Mouse (Mus musculus) kidney, adult 2 months (tissue): ENCODE measurements around the gene Rph3a. TPM values are rescaled to one million over a fixed set of nuclear protein-coding genes. Genes with fewer than 3 reads are reported as not detected.
"Not testable (repeated sequence)": the region's sequence is repeated elsewhere in the genome, so short reads cannot be mapped to it uniquely, and the experiment has no call there.

Experiments
- DNase-seq: peaks from one replicate; pipeline ENCODE4 v3.0.0; 2021
- H3K27ac ChIP-seq: fragments of 200-500 bp; 2 replicates; pipeline ENCODE4 v1.5.1; 2012; ENCODE audit warnings: low read depth, low read length, control low read depth, inconsistent platforms; ENCODE audit not compliant: insufficient read depth
- H3K27me3 ChIP-seq: fragments of 200-500 bp; replicated peaks from 2 replicates; pipeline ENCODE4 v1.6.1; 2012; ENCODE audit warnings: mild to moderate bottlenecking, moderate library complexity, low read length, inconsistent platforms; ENCODE audit not compliant: control insufficient read depth, insufficient read depth
- H3K36me3 ChIP-seq: fragments of 200-500 bp; 2 replicates; pipeline ENCODE4 v1.6.1; 2012; ENCODE audit warnings: mild to moderate bottlenecking, moderate library complexity, low read length, inconsistent platforms; ENCODE audit not compliant: control insufficient read depth, insufficient read depth
- H3K4me1 ChIP-seq: fragments of 200-500 bp; 2 replicates; pipeline ENCODE4 v1.6.1; 2011; ENCODE audit warnings: low read length; ENCODE audit not compliant: control insufficient read depth, insufficient read depth
- H3K4me3 ChIP-seq: fragments of 200-500 bp; 2 replicates; pipeline ENCODE4 v1.5.1; 2011; ENCODE audit warnings: mild to moderate bottlenecking, low read depth, low read length, control low read depth; ENCODE audit not compliant: insufficient read depth
- CTCF ChIP-seq: fragments of 200-500 bp; conservative IDR thresholded peaks from 2 replicates; pipeline ENCODE4 v1.5.1; 2011; ENCODE audit warnings: low read depth, mild to moderate bottlenecking, control low read depth, low read length, moderate library complexity, mixed read lengths; ENCODE audit not compliant: insufficient read depth, insufficient read length
- POLR2A ChIP-seq: fragments of 200-500 bp; IDR thresholded peaks from one replicate; pipeline ENCODE4 v1.6.1; 2011; ENCODE audit warnings: low read depth, low read length, control low read depth
- WGBS: fragments of 180-500 bp; shearing (Covaris S2); methylation state at CpG from one replicate; pipeline ENCODE4 v1.1.7; 2018; 5-methylcytosine and 5-hydroxymethylcytosine counted together
- polyA plus RNA-seq: library from polyadenylated mRNA; depleted of rRNA; stranded (reverse); fragments of >200 nt; gene quantifications from 2 replicates; pipeline ENCODE4 v1.2.3, GENCODE M21; 2012

Rph3a gene
- polyA plus RNA-seq, 1 experiment, result 0.80 TPM

DNA sequence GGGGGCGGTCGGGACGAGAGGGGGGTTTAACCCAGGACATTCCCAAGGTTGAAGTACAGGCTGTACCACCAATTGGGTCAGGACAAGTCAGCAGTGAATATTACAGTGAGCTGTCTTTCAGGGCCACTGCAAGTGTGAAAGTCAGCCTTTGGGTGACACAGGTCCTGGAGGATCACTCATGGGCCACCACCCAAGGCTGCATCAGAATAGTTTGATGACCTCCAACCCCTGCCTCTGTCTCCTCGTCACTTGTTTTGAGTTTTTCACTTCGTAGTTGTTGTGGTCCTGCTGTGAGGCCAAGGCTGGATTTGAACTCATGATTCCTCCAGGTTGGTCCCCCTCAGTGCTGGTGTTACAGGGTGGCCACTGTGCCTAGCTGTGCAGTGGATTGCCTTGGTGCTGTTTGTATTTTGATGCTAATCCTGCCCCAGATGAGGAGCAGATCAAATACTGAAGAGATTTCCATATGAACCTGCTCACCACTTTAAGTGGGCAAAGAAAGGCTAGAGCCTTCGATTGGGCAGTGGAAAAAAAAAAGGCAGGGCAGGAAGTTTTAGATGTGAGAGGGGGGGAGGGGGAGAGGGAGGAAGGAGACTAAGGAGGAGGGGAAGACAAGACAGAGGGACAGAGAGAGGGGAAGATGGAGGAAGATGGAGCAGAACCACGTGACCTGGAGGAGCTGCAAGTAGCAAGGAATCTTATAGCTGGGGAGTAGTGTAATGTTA is 101.5 kb downstream of the Rph3a start:
- Histone ChIP-seq H3K4me1 (no peaks in the 10 kb centered on the region), H3K27ac (no peak overlapping the region), H3K4me3 (no peak overlapping the region), H3K36me3 (no peaks in the 10 kb centered on the region), H3K27me3 (no peaks in the 10 kb centered on the region)
- DNase-seq, result no peak
- 57% methylated on average over 7 of the region's 7 CpGs for WGBS
- TF ChIP-seq CTCF (no peak), POLR2A (no peak)

DNA sequence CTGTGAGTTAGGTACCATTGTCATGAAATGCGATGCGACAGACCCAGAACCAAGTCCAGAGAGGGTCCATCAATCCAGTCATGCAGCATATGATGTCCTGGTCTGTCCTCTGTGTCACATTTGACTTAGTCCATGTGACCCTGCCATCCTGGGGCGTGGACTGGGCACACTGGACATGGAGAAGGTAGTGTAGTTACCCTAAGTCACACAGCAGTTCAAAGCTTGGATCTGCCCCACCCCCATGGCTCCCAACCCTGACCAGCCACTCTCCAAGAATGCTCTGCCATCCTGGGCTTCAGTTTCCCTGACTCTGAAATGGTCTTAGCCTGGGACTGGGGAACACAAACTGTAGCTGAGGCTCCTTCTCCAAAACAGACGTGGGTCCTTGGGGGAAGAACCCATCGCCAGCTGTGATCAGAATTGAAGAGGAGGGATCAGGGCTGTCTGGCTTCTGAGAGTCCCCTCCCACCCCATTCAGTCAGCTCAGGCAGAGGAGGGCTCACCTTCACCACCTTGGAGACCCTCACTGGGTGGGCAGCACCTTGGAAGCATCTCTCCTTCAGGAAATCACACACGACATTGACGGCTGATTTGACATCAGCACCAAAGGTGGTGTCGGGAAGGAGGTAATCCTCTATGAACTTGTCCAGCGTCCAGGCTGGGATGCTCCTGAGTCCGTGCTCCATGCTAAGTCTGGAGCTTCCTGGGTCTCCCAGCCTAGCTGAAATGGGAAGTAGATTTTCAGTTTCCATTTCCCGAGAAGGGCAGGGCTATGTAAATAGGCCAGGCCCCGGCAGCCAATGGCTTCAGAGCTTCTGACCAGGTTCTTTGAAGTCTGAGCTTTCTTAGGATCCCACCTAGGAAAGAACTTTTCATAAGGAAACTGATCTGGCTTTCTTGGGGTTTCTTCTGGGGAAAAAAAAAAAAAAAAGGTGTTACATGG is 102.8 kb downstream of the Rph3a start, which contains the start of gene Oas1a:
TSS of gene Oas1a (minus strand) at position 731 of the 943 bp plus-strand sequence.
- peak within 1 kb of the TSS; percentile 61 for H3K4me3 ChIP-seq
- H3K27me3 ChIP-seq, H3K27ac ChIP-seq, H3K36me3 ChIP-seq, H3K4me1 ChIP-seq: not testable (repeated sequence)
- DNase-seq, result peak; percentile 32
- 30% methylated on average over 10 of the region's 12 CpGs for WGBS

DNA sequence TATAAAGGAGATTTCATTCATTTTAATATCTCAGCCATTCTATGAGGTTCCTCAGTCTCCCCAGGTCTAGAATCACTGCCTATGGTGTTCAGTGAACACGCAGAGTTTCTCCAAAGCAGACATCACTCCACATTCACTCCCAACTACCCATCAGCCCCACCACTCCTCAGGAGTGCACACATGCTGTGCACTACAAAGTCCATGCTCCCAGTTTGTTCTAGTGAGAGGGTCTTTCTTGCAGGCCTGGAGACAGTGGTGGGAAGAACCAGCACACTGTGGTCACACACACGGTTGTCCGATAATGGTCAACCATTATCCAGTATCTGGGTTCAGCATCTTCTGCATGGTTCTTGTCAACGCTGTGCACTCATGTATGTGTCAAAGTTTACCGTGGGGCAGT is 107.8 kb downstream of the Rph3a start:
- TF ChIP-seq POLR2A, result no peak
- no peak for TF ChIP-seq CTCF
- no peaks in the 10 kb centered on the region for H3K36me3 ChIP-seq
- no peak overlapping the region for H3K27ac ChIP-seq
- H3K27me3 ChIP-seq, result no peaks in the 10 kb centered on the region
- no peak overlapping the region for H3K4me3 ChIP-seq
- 88% methylated on average over 5 of the region's 5 CpGs for WGBS
- DNase-seq, result no peak
- no peaks in the 10 kb centered on the region for H3K4me1 ChIP-seq

DNA sequence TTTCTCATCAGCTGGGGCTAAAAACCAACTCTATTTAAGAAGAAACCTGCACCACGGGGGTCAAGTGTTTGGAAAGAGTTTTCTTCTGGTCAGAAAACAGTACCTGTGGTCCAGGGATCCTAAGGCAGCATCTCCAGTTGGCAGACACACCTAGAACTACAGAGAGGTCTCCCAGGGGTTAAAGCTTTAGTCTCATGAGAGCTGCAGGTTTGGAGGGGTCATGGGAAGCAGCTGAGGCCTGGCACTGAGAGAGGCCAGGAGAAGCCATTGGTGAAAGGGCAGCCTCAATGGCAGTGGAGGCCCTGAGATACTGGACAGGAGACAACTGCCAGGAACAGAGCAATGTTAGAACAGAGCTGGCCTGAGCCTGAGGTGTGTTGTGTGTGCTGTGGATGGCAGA is 109.2 kb downstream of the Rph3a start:
- Histone ChIP-seq H3K36me3 (no peaks in the 10 kb centered on the region), H3K27ac (no peak overlapping the region), H3K4me3 (no peak overlapping the region), H3K27me3 (no peaks in the 10 kb centered on the region), H3K4me1 (no peaks in the 10 kb centered on the region)
- WGBS, result 63% methylated on average over 1 of the region's 1 CpGs
- no peak for DNase-seq
- no peak for TF ChIP-seq POLR2A
- TF ChIP-seq CTCF, result no peak

DNA sequence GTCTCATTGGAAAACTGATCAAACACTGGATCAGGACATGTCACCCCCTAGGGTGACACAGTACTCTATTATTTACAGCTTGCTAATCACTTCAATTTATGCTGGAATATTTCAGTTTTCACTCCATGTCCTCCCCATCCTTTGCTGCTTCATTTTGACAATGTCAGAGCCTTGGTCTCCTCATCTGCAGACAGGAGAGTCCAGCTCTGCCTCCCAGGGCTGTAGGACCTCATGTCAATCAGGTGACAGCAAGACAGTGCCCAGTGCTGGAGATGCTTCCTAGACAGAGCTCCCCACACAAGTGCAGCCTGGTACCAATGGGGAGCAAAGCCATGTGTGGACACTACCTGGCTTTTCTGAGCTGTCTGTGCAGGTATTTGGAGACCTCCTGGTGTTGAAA is 111.2 kb downstream of the Rph3a start:
- no peak for TF ChIP-seq CTCF
- no peak for TF ChIP-seq POLR2A
- no peaks in the 10 kb centered on the region for H3K27me3 ChIP-seq
- no peak overlapping the region for H3K4me3 ChIP-seq
- no peak overlapping the region for H3K27ac ChIP-seq
- H3K4me1 ChIP-seq, result no peaks in the 10 kb centered on the region
- DNase-seq, result no peak
- no peaks in the 10 kb centered on the region for H3K36me3 ChIP-seq

DNA sequence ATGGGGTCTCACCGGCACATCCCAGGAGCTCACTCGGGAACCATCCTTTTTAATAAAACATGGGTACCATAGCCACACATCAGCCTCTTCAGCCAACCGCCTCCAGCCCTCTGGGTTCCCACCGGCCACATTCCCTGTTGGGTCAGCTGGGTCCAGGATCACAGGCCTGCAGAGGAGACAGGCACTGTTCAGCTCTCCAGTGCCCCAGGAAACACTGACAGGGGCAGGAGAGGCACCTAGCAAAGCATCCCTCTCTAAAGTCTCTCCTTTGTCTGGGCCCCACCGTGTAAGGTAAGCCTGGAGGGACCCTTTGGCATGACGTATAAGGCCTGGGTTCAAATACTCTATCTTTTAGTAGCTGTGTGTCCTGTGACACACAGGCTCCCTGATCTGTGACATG is 111.6 kb downstream of the Rph3a start:
- no peaks in the 10 kb centered on the region for H3K36me3 ChIP-seq
- DNase-seq, result no peak
- H3K4me1 ChIP-seq, result no peaks in the 10 kb centered on the region
- WGBS, result 85% methylated on average over 6 of the region's 6 CpGs
- no peak for TF ChIP-seq POLR2A
- no peak for TF ChIP-seq CTCF
- no peak overlapping the region for H3K27ac ChIP-seq
- H3K27me3 ChIP-seq, result no peaks in the 10 kb centered on the region
- no peak overlapping the region for H3K4me3 ChIP-seq

DNA sequence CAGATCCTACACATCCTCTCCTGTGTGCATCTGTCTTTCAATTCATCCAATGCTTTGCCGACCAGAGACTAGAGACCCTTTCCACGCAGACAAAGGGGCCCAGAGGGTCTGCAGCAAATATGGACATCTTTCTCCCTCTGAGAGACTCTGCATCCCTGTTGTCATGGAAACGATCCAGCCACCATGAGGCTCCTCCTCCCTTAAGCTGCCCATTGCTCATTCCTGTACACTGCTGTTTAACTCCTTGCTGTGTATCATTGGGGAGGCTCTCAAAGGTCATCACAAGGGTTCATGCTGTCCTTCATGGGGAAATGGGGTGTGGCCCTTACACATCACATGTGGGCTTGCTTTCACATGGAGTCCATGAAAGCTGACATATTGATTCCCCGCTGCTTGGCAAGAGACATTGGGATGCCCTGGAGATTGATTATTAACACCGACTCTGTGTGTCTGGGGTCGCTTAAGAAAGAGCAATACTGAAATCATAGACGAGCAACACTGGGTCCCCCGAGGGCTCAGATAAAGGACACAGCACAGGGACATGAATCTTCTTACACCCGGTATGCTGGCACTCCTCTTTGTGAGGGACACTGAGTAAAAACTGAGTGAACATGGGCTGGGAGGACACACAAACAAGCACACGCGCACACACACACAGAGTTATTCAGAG is 114.5 kb downstream of the Rph3a start:
- Histone ChIP-seq H3K4me1 (no peaks in the 10 kb centered on the region), H3K27ac (no peak overlapping the region), H3K36me3 (no peaks in the 10 kb centered on the region), H3K4me3 (no peak overlapping the region), H3K27me3 (no peaks in the 10 kb centered on the region)
- DNase-seq, result no peak
- TF ChIP-seq CTCF (no peak), POLR2A (no peak)
- WGBS, result 90% methylated on average over 11 of the region's 11 CpGs

DNA sequence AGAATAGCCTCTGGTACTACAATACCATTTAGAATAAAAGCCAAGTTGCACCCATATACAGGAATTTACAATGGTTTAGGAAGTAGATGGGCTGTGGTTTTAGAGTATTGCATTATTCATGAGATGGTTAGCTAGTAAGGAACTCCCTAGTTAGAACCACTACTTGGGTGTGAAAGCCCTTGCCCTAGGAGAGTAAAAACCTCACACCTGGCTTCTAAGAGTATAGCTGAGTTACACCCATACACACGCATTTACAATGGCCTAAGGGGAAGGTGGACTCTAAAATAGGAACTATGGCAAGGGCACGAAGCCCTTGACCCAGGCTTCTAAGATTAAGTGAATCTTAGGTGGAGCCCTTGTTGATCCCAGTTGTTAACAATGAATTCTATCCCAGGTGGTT is 115.2 kb downstream of the Rph3a start:
- WGBS, result 67% methylated on average over 2 of the region's 2 CpGs
- H3K27ac ChIP-seq, H3K4me1 ChIP-seq, H3K36me3 ChIP-seq, H3K27me3 ChIP-seq, H3K4me3 ChIP-seq, DNase-seq: not testable (repeated sequence)

DNA sequence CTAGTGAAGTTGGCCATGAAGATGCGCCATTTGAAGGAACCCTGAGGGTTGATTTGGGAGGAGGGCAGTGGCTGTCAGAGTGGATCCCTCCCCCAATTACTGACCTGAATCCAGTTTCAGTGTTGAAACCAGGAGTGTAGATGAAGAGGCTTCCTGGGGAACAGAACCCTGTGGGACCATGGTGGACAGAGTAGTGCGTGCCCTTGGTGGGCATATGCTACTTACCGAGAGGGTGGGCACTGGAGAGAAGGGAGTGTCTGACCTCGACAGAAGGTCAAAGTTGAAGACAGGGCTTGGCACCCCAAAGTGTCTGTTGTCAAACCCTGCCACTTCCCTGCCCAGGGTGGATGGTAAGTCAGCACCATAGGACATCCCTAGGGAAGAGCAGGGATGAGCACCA is 116.0 kb downstream of the Rph3a start:
- 92% methylated on average over 4 of the region's 4 CpGs for WGBS
- H3K27me3 ChIP-seq, result not testable (repeated sequence)

More for the DNA sequence above, 116.0 kb downstream of the Rph3a start:
- not testable (repeated sequence) for DNase-seq, H3K4me1 ChIP-seq, H3K36me3 ChIP-seq, H3K4me3 ChIP-seq, H3K27ac ChIP-seq
